19 mouse cellular contexts compared by ENCODE assay signal in genomic region chr4:107617596-107618230, GRCm38 (mm10).
A peak's percentile ranks its signal among the peaks of the same experiment; 100 is the strongest.
DNase-seq lines count a peak whose midpoint lies in the region; ATAC-seq lines count a peak whose summit lies in the region.
"Had no signal": no experiment of that assay in that cellular context is flagged by ENCODE, and none has a peak within 500 bp of the region (broad histone marks: within the 10 kb centered on the region; RNA-seq: fewer than 3 reads in every experiment).

No protein-coding gene starts in this region.

- no peaks in the 10 kb centered on the region for H3K36me3 ChIP-seq in hindbrain, embryonic 10.5 days
- no peaks in the 10 kb centered on the region for H3K36me3 ChIP-seq in hindbrain, embryonic 11.5 days (ENCODE audit: control insufficient read depth, insufficient read depth, low read length)
- H3K36me3 ChIP-seq in midbrain, embryonic 10.5 days, result no peaks in the 10 kb centered on the region
- no peaks in the 10 kb centered on the region for H3K36me3 ChIP-seq in midbrain, embryonic 15.5 days (replicated peaks)
- no peaks in the 10 kb centered on the region for H3K36me3 ChIP-seq in limb, embryonic 10.5 days
- no peaks in the 10 kb centered on the region for H3K36me3 ChIP-seq in heart, embryonic 10.5 days
- H3K36me3 ChIP-seq: forebrain, embryonic 15.5 days; heart, embryonic 12.5 days; limb, embryonic 15.5 days; lung, embryonic 15.5 days had no signal

- no peaks in the 10 kb centered on the region for H3K27me3 ChIP-seq in hindbrain, embryonic 10.5 days (ENCODE audit: insufficient read depth, poor library complexity, severe bottlenecking)
- no peaks in the 10 kb centered on the region for H3K27me3 ChIP-seq in hindbrain, embryonic 11.5 days (ENCODE audit: control insufficient read depth, insufficient read depth, low read length)
- H3K27me3 ChIP-seq in midbrain, embryonic 10.5 days (ENCODE audit: low read depth, poor library complexity, severe bottlenecking), result no peaks in the 10 kb centered on the region
- H3K27me3 ChIP-seq in midbrain, embryonic 15.5 days (replicated peaks), result no peaks in the 10 kb centered on the region
- H3K27me3 ChIP-seq in limb, embryonic 10.5 days (ENCODE audit: low read depth, poor library complexity, severe bottlenecking), result peaks cover 45% of the 10 kb centered on the region
- peaks cover 35% of the 10 kb centered on the region for H3K27me3 ChIP-seq in heart, embryonic 10.5 days (ENCODE audit: insufficient read depth, poor library complexity, severe bottlenecking)
- H3K27me3 ChIP-seq: forebrain, embryonic 15.5 days; lung, embryonic 15.5 days had no signal

- no peak overlapping the region for H3K4me3 ChIP-seq in hindbrain, embryonic 10.5 days
- no peak overlapping the region for H3K4me3 ChIP-seq in hindbrain, embryonic 11.5 days (ENCODE audit: low read depth, low read length)
- no peak overlapping the region for H3K4me3 ChIP-seq in midbrain, embryonic 10.5 days
- H3K4me3 ChIP-seq in midbrain, embryonic 15.5 days, result no peak overlapping the region
- H3K4me3 ChIP-seq in limb, embryonic 10.5 days, result no peak overlapping the region
- no peak overlapping the region for H3K4me3 ChIP-seq in heart, embryonic 10.5 days
- H3K4me3 ChIP-seq: forebrain, embryonic 15.5 days; heart, embryonic 12.5 days; limb, embryonic 15.5 days; lung, embryonic 15.5 days had no signal

- WGBS in hindbrain, embryonic 10.5 days, result 60% methylated on average over 6 of the region's 6 CpGs
- 54% methylated on average over 6 of the region's 6 CpGs for WGBS in hindbrain, embryonic 11.5 days
- 55% methylated on average over 6 of the region's 6 CpGs for WGBS in midbrain, embryonic 10.5 days
- WGBS in midbrain, embryonic 15.5 days, result 55% methylated on average over 6 of the region's 6 CpGs
- 71% methylated on average over 6 of the region's 6 CpGs for WGBS in limb, embryonic 10.5 days
- WGBS in heart, embryonic 10.5 days, result 46% methylated on average over 6 of the region's 6 CpGs

- no peaks in the 10 kb centered on the region for H3K9me3 ChIP-seq in hindbrain, embryonic 10.5 days
- H3K9me3 ChIP-seq in hindbrain, embryonic 11.5 days (ENCODE audit: control insufficient read depth, low read length), result no peaks in the 10 kb centered on the region
- no peaks in the 10 kb centered on the region for H3K9me3 ChIP-seq in midbrain, embryonic 10.5 days (replicated peaks)
- no peaks in the 10 kb centered on the region for H3K9me3 ChIP-seq in midbrain, embryonic 15.5 days
- H3K9me3 ChIP-seq in limb, embryonic 10.5 days (replicated peaks), result no peaks in the 10 kb centered on the region
- no peaks in the 10 kb centered on the region for H3K9me3 ChIP-seq in heart, embryonic 10.5 days
- H3K9me3 ChIP-seq: forebrain, embryonic 15.5 days; heart, embryonic 12.5 days; limb, embryonic 15.5 days; lung, embryonic 15.5 days had no signal

- H3K4me2 ChIP-seq in hindbrain, embryonic 11.5 days (replicated peaks; ENCODE audit: low read depth, low read length), result no peak overlapping the region
- no peak overlapping the region for H3K4me2 ChIP-seq in midbrain, embryonic 15.5 days
- H3K4me2 ChIP-seq: forebrain, embryonic 15.5 days; heart, embryonic 12.5 days; limb, embryonic 15.5 days; lung, embryonic 15.5 days had no signal

- peak overlapping the region; percentile 56; the same call in 1 of the 2 replicates for H3K27ac ChIP-seq in hindbrain, embryonic 10.5 days
- no peak overlapping the region for H3K27ac ChIP-seq in hindbrain, embryonic 11.5 days (ENCODE audit: low read depth, low read length)
- peak overlapping the region; percentile 64 for H3K27ac ChIP-seq in midbrain, embryonic 10.5 days (replicated peaks)
- no peak overlapping the region for H3K27ac ChIP-seq in midbrain, embryonic 15.5 days
- H3K27ac ChIP-seq in limb, embryonic 10.5 days, result peak overlapping the region; percentile 32; the same call in 1 of the 2 replicates
- H3K27ac ChIP-seq in heart, embryonic 10.5 days, result no peak overlapping the region
- H3K27ac ChIP-seq: forebrain, embryonic 15.5 days; hindbrain, postnatal 0 days; kidney, postnatal 0 days; limb, embryonic 15.5 days; lung, embryonic 15.5 days; stomach, postnatal 0 days had no signal

- H3K4me1 ChIP-seq in hindbrain, embryonic 10.5 days (replicated peaks), result peaks cover 36% of the 10 kb centered on the region
- no peaks in the 10 kb centered on the region; the same call in 1 of the 2 replicates for H3K4me1 ChIP-seq in hindbrain, embryonic 11.5 days (replicated peaks; ENCODE audit: control insufficient read depth, insufficient read depth, low read length)
- peaks cover 20% of the 10 kb centered on the region for H3K4me1 ChIP-seq in midbrain, embryonic 10.5 days
- H3K4me1 ChIP-seq in midbrain, embryonic 15.5 days, result peaks cover 7% of the 10 kb centered on the region; the same call in 1 of the 2 replicates
- peaks cover 31% of the 10 kb centered on the region for H3K4me1 ChIP-seq in limb, embryonic 10.5 days
- peaks cover 12% of the 10 kb centered on the region for H3K4me1 ChIP-seq in heart, embryonic 10.5 days
- H3K4me1 ChIP-seq: forebrain, embryonic 15.5 days; lung, embryonic 15.5 days had no signal

- ATAC-seq in hindbrain, embryonic 11.5 days (ENCODE audit: low FRiP score), result no peak
- ATAC-seq in midbrain, embryonic 15.5 days (replicated peaks), result no peak
- ATAC-seq: forebrain, embryonic 15.5 days; hindbrain, postnatal 0 days had no signal

- no peak overlapping the region for H3K9ac ChIP-seq in hindbrain, embryonic 11.5 days (ENCODE audit: low read depth, low read length)
- H3K9ac ChIP-seq in midbrain, embryonic 15.5 days, result no peak overlapping the region
- H3K9ac ChIP-seq: forebrain, embryonic 15.5 days; heart, embryonic 12.5 days; limb, embryonic 15.5 days; lung, embryonic 15.5 days had no signal

- DNase-seq in hindbrain, embryonic 10.5 days (ENCODE audit: low spot score), result no peak
- no peak for DNase-seq in hindbrain, embryonic 11.5 days (ENCODE audit: low spot score)
- no peak for DNase-seq in midbrain, embryonic 10.5 days (ENCODE audit: low spot score)
- no peak for DNase-seq in limb, embryonic 10.5 days (ENCODE audit: low spot score)
- no peak for DNase-seq in layer of hippocampus, postnatal 25 days (ENCODE audit: extremely low spot score in 1 of 2, low spot score in 1 of 2)
- DNase-seq in heart, embryonic 10.5 days (ENCODE audit: low spot score), result no peak
- DNase-seq: adrenal gland, adult 2 months; cerebellum, postnatal 14 days; heart, postnatal 36 days; right cerebral cortex, postnatal 14 days; thymus, postnatal 14 days had no signal

Comparison
In these comparisons a context has a peak if more than half of its experiments do, and no peak if none do; other contexts are left out.
1. H3K27ac ChIP-seq: peak in hindbrain, embryonic 10.5 days (single experiment), midbrain, embryonic 10.5 days (single experiment) and limb, embryonic 10.5 days (single experiment); none in hindbrain, embryonic 11.5 days (single experiment), midbrain, embryonic 15.5 days (single experiment) and heart, embryonic 10.5 days (single experiment).